Mouse (Mus musculus) 3134 (cell line): ENCODE results near the gene Slit3.

Experiments
- DNase-seq: peaks from one replicate; pipeline ENCODE4 v3.0.0-alpha.2; 2011; ENCODE audit warnings: low spot score; ENCODE audit not compliant: insufficient read length; ENCODE audit errors: extremely low read depth

Gene Slit3

DNA sequence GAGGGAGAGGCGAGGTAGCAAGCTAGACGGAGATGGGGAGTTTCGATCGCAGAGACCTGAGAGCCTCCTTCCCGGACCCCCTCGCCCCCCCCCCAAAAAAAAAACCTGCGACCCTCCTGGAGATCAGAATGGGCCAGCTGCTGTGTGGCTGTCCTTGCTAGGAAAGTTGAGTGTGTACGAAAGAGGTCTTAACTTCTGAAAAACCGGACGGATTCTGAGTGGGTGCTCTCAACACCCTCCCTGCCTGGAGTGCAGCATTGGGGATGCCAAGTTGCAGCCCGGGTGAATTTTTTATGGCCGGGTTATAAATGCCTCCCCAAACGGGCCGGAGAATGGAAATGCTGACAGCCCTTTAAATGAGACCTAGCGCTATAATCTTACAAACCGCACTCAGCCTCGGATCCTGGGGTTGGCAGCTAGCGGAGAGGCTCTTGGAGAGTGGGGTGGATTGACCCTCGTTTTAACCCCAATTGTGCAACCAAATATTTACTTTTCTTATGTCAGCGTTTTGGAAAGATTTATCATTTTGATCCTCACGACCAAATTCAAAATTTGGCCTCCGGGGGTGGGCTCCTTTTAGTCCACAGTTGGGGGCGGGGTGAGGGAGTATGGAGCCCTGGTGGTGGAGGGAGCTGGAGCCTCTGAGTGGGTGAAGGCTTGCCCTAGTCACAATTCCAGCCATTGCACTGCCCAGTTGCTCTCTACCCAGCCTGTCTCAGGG, 1.2 kb downstream of the Slit3 start:
- DNase-seq: no peak

DNA sequence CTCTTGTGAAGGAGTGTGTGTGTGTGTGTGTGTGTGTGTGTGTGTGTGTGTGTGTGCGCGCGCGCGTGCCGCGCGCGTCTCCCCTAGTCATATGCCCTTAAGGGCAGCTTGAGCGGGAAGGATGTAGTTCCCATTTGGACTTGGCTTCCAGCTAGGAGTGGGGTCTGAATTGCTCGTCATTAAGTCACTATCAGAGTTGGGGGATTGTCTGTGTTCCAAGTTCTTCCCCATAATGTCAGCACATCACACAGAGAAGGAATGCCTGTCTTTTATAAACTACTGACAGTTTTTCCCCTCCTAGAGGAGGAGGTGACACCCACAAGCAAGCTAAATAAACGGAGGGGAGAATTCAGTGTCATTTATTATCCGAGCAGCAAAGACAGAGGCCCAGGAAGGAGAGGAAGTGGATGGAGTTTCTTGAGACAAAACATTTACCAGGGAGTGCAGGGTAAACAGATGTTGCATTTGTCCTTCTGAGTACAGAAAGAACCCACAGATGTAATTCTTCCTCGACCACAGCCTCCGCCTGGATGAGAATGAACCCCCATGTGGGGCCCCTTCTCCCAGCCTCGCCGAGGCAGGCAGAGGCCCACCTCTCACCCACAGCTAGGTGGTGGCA, 3.6 kb downstream of the Slit3 start:
- DNase-seq: peak; percentile 11

DNA sequence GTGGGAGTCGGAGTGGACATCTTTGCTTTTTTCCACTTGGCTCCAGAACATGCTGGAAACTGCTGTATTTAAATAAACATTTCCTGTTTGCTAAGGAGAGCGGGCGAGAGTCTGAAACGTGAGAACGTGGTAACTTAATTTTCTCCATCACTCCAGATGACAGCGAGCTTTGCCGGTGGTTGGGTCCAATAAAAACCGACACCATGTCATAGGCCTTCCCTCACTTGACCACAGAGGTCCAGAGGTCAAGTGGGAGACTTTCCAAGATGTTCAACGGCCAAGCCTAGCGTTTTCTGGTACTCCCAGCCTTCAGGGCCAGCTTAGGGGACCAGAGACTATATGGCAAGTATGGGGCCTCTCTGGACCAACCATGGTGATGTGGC, 4.1 kb downstream of the Slit3 start:
- peak; percentile 14 for DNase-seq

DNA sequence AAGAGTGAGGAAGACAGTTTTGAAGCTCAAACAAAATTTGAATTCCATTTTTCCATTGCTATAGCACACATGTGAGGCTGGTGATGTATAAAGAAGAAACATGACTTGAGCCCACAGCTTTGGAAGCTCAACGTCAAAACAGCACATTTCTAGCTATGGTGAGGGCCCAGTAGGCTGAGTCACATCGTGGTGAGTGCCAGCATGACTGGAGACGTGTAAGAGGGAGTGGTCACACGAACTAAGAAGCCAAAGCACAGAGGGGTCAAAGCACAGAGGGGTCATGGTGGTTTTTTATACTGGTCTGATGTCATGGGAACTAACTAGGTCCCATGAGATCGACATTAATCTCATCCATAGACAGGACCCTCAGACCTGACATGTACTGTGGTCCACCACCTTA, 10.7 kb downstream of the Slit3 start:
- DNase-seq: no peak

DNA sequence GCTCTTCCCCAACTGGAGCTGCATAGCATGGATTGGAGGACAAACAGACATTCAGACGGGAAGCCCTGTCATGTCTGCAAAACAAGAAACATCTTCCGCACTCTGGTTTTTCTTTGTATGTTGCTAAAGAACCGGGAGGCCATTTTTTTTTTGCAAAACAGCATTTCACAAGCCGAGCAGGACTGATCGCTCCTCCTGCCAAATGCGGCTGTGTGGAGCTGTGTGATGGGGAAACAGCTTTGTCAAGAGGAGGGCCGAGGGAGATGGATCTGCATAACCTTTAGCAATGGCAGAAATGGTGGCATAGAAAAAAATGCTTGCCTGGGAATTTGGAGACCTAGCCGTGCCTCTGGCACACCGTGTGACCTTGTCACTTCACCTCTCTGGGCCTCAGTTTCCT, 15.6 kb downstream of the Slit3 start:
- DNase-seq: no peak

DNA sequence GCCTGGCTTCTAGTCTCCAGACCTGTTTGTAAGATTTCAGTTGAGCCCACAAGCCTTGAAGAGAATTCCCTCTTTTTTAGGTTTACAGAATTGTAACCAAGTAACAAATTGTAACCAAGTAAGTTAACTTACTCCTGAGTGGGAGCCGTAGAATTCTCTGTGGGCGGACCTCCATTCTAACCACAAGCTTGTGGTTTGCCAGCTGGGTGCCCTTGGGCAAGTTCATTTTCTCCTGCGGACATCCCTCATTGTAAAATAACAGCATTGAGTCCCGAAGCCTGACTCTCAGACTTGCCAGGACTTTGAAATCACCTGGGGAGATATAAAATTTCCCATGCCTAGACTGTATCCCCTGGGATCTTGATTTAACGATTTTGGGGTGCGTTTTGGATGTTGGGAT, 19.1 kb downstream of the Slit3 start:
- DNase-seq: no peak

DNA sequence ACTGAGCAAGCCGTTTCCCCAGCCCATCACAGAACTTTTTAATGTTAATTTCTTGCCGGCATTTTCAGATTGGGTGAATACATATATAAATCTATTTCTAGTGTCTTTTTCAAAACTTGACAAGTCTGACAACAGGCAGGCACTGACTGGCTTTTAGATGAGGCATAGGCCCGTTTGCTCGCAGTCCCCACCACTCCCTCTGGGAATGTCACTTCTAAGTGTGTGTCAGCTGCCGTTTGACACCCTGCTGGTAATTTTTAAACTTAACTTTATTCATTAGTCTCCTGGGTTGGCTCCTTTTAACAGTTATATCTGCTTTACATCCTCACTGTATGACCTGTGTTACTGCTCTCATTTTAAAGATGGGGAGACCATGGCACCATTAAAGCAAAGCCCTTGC, 21.2 kb downstream of the Slit3 start:
- DNase-seq: no peak

DNA sequence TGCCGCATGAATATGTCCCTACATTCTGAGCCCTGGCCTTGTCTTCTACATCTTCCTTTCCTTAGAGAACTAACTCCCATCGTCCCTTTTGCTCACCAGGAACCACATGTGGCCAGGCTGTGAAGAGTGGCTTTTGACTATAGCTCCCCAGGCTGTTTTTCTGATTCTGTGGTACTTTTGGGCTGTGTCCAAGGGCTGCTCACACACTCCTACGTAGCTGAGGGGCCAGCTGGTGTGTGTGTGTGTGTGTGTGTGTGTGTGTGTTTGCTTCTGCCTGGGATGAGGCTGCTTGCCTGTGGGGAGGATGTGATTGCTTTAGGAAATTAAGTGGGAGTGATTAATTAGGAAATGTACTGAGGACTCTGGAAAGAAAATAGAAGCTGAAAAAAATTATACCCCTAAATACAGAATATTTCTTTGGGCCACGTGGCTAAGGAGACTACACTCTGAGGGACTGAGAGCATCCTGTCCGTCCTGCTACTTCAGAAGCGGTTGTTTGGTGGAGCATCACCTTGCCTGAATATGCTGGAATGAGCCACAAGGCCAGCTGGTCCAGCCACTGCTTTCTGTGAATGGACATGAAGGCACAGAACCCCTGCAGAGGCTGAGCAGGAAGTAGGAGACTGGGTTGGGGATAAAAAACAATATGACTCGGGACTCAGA, 21.8 kb downstream of the Slit3 start:
- DNase-seq: no peak

DNA sequence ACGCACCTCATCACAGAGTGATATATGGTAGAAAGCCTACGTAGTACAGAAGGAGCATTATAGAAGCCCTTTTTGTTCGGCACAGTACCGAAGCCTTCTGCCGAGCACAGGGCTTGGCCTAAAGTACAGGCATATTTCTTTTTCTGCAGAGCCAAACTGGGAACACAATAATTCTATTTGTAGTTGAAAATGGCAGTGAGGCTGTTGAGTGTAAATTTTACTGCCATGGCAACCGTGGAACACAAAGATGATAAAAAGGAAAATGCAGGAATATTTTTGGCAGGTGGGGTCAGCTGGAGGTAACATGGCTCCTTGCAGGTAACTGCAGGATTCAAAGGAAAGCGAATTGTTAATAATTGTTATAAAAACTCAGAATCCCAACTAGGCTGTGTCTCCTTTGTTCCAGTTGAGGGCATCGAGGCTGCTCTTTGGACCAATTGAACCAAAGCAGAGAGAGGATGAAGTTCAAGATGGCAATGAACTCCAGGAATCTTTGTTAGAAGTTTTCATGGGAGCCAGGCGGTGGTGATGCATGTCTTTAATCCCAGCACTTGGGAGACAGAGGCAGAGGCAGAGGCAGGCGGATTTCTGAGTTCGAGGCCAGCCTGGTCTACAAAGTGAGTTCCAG, 26.9 kb downstream of the Slit3 start:
- DNase-seq: no peak

DNA sequence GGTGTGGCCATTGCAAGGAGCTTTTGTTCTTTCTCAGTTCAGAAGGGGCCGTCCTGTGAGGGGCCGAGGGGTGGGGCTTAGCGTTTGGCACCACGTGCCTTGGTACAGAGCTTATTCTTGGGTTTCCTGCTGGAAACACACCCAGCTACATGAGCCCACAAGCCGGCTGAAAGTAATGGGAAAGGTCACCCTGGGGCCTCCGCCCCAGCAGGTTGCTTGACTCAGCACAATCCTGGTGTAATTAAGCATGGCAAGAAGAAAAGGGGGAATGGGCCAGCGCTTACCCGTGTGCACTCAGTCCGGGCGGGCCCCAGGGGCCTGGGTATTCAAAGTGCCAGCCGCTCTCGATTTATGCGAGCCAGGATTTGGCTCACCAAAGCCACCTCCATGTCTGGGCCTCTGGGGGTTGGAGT, 30.5 kb downstream of the Slit3 start:
- no peak for DNase-seq

DNA sequence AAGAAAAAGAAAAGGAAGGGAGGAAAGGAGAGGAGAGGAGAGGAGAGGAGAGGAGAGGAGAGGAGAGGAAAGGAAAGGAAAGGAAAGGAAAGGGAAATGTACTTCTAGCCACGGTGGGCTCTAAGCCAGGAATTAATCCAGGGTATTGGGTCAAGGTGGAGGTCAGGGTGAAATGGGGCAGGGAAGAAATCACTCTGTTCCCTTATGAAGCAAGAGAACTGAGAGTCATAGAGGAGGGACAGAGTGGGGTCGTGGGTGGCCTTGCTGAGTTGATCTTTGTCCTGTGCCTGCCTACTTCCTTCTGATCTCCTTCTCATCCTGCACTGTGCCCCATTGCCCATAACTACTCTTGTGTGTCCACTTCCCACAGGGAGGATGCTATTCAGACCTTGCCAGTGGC, 31.9 kb downstream of the Slit3 start:
- no peak for DNase-seq

DNA sequence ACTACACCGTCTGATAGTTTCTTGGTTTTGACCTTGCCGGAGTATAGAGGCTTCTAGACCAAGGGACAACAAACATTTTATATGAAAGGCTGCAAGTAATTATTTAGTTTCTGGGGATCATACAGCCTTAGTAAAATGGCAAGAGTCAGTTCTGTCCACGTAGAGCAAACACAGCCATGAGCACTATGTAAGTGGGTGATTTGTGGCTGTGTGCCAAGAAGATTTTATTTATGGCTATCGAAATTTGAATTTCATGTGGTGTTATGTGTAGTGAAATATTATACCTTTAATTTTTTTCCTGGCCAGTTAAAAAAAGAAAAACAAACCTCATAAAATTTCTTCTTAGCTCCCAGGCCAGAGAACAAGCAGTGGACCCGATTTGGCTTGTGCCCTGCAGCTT, 33.4 kb downstream of the Slit3 start:
- no peak for DNase-seq

DNA sequence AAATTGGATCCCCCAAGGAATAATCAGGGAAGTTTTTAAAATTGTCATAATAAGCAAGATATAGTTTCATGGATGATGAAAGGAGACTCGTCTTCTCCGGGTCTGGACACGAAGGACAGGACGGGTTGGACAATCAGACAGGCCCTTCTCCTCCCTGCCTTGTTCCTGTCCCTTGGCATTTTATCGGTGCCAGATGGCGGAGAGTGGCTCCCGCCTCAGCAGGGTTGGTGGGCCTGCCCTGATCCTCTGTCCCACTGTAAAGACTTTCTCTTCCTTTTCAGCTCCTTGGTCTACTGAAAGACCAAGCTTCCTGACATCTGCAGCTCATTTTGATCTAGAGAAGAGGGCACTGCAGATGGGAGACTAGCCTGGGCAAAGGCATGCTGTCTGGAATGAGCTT, 34.3 kb downstream of the Slit3 start:
- DNase-seq: no peak

DNA sequence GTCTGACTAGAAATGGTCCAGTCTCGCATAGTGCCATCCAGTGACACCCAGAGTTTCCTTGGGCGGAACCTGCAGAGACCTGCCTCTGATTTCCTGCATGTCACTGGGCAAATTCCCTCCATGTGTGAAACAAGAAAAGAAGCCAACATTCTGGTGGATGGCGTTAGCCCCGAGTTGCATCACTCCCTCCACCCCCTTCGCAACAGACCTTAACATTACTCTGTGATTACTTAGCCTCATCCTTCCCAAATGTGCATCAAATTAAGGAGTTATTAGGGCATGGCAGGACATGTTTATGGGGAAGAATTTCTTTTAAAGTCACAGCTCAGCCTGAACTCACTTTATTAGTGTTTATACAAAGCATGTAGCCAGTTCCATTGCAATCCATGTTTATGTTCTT, 35.7 kb downstream of the Slit3 start:
- no peak for DNase-seq

DNA sequence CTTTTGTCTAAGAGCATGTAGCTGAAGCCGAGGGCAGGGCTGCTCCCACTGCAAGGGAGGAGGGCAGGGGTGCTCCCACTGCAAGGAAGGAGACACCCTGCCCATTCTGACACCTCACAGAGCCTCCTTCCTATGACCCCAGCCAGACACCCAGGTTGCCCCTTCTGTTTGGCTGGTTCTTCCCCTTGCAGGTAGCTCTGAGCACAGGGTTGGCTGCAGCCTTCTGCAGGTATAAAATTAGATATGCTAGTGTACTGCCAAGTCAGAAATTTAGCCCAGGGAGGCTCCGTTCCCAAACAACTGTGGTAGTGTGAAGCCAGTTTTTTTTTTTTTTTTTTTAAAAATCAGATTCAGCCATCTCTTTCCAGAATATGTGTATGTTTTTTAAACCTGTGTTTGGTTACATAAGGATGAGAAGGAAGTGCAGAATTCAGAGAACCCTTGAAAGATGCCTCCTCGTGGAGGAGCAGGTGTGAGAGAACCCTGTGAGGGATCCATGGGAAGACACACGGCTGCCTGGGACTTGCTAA, 39.7 kb downstream of the Slit3 start:
- DNase-seq: no peak

DNA sequence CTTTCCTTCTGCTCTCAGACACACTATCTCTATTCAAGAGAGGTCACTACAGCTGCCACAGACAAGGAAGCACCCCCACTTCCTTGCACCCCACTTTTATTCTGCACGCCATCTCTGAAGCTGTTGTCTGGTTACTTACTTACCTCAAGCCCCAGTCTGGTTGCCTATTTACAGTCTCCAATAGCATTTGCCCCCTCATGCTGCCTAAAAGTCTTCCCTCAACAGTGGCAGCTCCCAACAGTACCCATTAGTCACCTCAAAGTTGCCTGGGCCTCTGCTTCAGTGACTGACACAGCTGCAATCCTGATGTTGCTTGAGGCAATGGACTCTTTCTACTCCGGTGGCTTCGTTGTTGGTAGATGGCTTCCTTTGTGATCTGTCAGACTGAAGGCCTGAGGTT, 42.4 kb downstream of the Slit3 start:
- DNase-seq: no peak

DNA sequence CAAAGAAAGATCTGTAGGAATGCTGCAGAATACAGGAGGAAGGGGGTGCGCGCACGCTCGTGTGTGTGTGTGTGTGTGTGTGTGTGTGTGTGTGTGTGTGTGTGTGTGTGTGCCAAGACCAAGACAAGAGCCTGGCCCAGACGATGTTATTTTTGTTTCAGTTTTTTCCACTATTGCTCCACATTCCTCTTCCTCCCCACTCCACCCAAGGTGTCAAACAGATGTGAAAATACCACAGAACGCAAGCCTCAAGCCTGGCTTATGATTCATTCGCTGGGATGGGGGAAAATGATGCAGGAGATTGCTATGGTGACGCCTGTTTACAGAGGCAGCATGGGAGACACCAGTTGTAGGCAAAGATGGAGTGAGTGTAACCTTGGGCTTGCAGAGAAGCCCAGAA, 46.2 kb downstream of the Slit3 start:
- no peak for DNase-seq

DNA sequence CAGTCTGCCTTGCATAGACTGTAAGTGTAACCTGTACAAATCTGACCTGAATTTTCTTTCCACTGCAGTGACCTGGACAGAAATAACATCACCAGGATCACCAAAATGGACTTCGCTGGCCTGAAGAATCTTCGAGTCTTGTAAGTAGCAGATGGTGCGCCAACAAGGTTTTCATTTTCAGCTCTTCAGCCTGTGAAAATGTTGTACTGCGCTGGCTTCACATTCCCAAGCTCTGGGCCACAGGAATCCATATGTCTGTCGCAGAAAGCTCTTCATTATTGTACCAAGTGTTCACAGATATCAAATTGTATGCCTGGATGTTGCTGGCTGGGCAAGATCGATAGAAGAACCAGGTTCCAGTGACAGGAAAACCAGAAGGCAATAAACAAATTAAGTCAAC, 50.5 kb downstream of the Slit3 start:
- no peak for DNase-seq

DNA sequence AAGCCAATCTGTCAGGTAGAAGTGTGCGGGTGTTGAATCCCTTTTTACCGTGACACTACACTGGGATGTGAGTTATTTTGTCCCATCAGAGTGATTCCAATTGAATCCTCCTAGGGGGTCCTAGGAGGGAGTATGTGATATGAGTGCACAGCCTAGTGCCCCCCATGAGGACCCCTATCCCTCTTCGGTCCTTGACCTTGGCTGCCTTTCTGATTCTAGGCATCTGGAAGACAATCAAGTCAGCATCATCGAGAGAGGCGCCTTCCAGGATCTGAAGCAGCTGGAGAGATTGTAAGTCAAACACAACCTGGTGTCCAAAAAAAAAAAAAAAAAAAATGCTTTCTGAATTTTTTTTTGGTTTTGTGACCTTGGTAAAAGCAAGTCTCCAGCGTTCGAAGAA, 56.5 kb downstream of the Slit3 start:
- no peak for DNase-seq

DNA sequence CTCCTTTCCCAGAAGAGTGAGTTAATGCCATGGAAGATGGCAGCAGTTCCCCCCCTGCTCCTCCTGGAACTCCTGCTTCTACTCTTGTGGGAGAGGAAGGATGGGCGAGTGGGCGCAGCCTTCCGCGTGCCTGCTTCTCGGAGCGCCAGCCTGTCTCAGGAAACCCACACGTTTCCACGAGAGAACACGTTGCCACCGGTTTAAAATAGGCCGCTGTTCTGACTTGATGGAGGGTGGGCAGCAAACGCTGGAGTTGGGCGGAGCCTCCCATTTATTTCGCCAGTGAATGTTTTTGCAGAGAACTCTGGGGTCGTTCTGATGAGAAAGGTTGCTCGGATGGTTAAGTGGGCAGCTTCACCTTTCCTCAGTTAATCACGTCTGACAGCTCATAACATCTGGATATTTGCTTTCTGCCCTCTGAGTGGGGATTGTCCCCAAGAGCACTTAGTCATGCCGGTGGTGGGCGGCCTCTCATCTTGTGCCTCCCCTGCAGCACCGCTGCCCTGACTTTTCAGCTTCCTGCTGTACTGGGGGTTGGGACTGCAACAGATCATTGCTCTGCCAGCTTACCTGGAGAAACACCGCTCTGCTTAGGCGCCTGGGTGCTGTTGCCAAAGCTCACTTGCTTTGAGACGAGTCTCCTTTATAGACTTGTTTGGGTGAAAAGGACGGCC, 57.3 kb downstream of the Slit3 start:
- DNase-seq: no peak

DNA sequence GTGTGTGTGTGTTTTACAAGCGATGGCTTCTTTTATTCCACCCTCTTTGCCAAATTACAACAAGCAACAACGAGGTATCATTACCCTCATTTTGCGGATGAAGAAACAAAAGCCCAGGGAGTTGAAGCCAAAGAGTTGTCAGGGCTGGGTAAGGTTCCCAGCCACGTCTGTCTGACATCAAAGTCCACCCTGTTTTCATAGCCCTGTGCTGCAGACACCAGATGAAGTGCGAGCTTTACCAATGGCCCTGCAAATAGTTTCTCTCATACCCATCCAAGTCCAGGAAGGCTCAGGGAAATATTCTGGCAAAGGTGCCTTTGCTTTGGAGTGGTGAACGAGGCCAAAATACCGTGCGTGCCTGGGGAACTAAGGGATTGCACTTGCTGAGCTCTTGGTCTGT, 58.3 kb downstream of the Slit3 start:
- no peak for DNase-seq
